Mouse (Mus musculus) kidney, postnatal 0 days (tissue): ENCODE data around the gene Slc27a3. TPM values are rescaled to one million over a fixed set of nuclear protein-coding genes. Genes with fewer than 3 reads are reported as not detected.

ENCODE experiments used
- ATAC-seq: fragments of 200-750 bp; cut with Nextera tagmentation; replicated peaks from 2 replicates; pipeline ENCODE4 v1.8.0; 2017; ENCODE audit warnings: low read depth, moderate number of reproducible peaks, moderate TSS enrichment, moderate library complexity; ENCODE audit not compliant: low FRiP score
- DNase-seq: peaks from one replicate; pipeline ENCODE4 v3.0.0-alpha.2; 2016; ENCODE audit warnings: low spot score
- H3K27ac ChIP-seq: fragments of 300-500 bp; sonication (generic); 2 replicates; pipeline ENCODE4 v1.5.1; 2014; ENCODE audit warnings: mild to moderate bottlenecking
- H3K27me3 ChIP-seq: fragments of 300-500 bp; sonication (generic); 2 replicates; pipeline ENCODE4 v1.6.1; 2014; ENCODE audit warnings: low read length, mixed read lengths; ENCODE audit not compliant: insufficient read depth
- H3K36me3 ChIP-seq: fragments of 300-500 bp; sonication (generic); 2 replicates; pipeline ENCODE4 v1.6.1; 2014; ENCODE audit warnings: low read length, mixed read lengths; ENCODE audit not compliant: insufficient read depth
- H3K4me1 ChIP-seq: fragments of 300-500 bp; sonication (generic); replicated peaks from 2 replicates; pipeline ENCODE4 v1.6.1; 2014; ENCODE audit warnings: antibody characterized with exemption, low read length, mixed read lengths; ENCODE audit not compliant: insufficient read depth
- H3K4me2 ChIP-seq: fragments of 300-500 bp; sonication (generic); 2 replicates; pipeline ENCODE4 v1.6.1; 2014; ENCODE audit warnings: mild to moderate bottlenecking, low read length, moderate library complexity, mixed read lengths
- H3K4me3 ChIP-seq: fragments of 300-500 bp; sonication (generic); replicated peaks from 2 replicates; pipeline ENCODE4 v1.5.1; 2014; ENCODE audit warnings: low read depth, low read length
- H3K9ac ChIP-seq: fragments of 300-500 bp; sonication (generic); 2 replicates; pipeline ENCODE4 v1.6.1; 2014; ENCODE audit warnings: low read depth, low read length
- H3K9me3 ChIP-seq: fragments of 300-500 bp; sonication (generic); replicated peaks from 2 replicates; pipeline ENCODE4 v1.6.1; 2016; ENCODE audit warnings: low read length, inconsistent platforms, mixed read lengths
- CTCF ChIP-seq: IDR thresholded peaks from 2 replicates; pipeline ENCODE4 v1.5.1; 2016; ENCODE audit warnings: antibody characterized with exemption, low read depth, mild to moderate bottlenecking, moderate library complexity
- WGBS: fragments of 180-500 bp; shearing (Covaris S2); extraction: QIAGEN DNeasy Blood & Tissue Kit; methylation state at CpG from one replicate; pipeline ENCODE4 v1.1.7; 2014; 5-methylcytosine and 5-hydroxymethylcytosine counted together
- polyA plus RNA-seq: library from polyadenylated mRNA; unstranded; fragments of >200 nt; fragmentation: Nextera tagmentation; extraction: Ambion mirVana; gene quantifications from 2 replicates; pipeline ENCODE4 v1.2.1, GENCODE M21; 2015

Gene Slc27a3
- polyA plus RNA-seq = 15.1 and 16.1 TPM in 2 replicates

DNA sequence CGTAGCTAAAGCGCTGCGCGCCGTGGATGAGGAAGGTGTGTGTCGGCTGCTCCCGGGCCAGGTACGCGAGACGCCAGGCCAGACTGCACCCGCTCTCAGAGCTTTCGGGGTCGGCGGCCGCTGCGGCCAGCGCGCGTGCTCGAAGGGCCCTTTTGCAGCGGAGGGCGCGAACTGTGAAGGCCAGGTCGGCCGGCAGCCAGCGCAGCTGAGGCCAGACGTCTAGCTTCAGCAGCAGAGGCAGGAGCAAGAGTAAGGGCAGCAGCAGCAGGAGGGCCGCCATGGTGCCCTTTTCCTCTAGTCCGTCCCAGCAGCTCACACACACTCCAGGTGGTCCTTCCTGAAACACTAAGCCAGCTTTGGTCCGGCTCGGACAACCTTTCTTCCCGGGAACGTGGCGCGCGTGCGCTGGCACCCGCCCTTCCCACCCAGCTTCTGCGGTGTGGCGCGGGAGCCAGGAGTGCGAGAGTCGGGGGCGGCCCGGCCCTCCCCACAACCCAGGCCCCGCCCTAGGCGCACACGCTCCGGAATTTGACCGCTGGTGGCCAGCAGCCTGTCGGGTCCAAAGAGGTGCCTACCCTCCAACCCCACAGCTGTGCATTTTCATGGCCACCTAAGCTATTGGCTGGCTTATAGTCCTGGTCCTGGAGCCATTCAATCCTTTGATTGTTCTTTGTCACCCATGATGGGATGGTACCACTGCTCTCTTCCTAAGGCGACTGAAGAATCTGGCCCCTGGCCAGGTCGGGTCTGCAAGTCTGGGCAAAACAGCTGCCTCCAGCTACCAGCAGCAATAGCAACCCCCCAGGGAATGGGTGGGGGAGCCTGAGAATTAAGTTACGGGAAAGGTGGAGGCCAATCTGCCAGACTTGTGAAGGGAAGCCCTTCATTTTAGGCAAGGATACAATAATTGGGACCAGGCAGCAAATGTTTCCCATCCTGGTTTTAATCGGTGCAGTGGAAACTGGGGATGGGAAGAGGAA, at the start of gene Slc27a3:
Slc27a3 (minus strand) TSS at position 428 of the 980 bp plus-strand sequence.
- WGBS = 1% methylated on average over 55 of the region's 55 CpGs
- no peaks in the 10 kb centered on the region for H3K27me3 ChIP-seq
- TF ChIP-seq CTCF = no peak
- peak within 1 kb of the TSS; percentile 78; the same call in 1 of the 2 replicates for H3K27ac ChIP-seq
- peak; percentile 50 for DNase-seq
- no peaks in the 10 kb centered on the region for H3K9me3 ChIP-seq
- H3K4me3 ChIP-seq = peak within 1 kb of the TSS; percentile 58
- H3K4me1 ChIP-seq = peaks cover 15% of the 10 kb centered on the region; the same call in 1 of the 2 replicates
- H3K36me3 ChIP-seq = peaks cover 39% of the 10 kb centered on the region
- peak within 1 kb of the TSS; percentile 99 for H3K4me2 ChIP-seq
- H3K9ac ChIP-seq = peak within 1 kb of the TSS; percentile 70
- ATAC-seq = peak; percentile 48

DNA sequence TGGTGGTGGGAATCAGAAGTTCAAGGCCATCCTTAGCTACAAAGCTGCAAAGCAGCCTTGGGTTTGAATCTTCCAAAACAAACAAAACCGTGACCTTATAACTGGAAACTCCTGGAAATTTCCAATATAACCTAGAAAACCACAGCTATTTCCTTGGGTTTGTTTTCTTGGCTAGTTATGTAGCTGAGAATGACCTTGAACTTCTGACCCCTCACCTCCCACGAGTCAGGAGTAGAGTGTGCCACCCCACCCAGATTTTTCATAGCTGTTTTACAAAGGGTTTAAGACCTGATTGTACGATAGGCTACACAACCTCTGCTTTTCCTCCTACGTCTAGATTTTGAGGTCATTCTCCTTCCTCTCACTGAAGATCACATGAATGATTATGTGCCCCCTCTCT, 47.4 kb upstream of the Slc27a3 start:
- WGBS = 47% methylated on average over 4 of the region's 4 CpGs
- H3K4me2 ChIP-seq = no peak overlapping the region
- no peaks in the 10 kb centered on the region for H3K9me3 ChIP-seq
- no peaks in the 10 kb centered on the region for H3K27me3 ChIP-seq
- TF ChIP-seq CTCF = no peak
- no peak overlapping the region for H3K4me3 ChIP-seq
- no peak overlapping the region for H3K9ac ChIP-seq
- H3K4me1 ChIP-seq = peaks cover 9% of the 10 kb centered on the region
- DNase-seq = no peak
- no peak for ATAC-seq
- H3K27ac ChIP-seq = no peak overlapping the region
- no peaks in the 10 kb centered on the region for H3K36me3 ChIP-seq

DNA sequence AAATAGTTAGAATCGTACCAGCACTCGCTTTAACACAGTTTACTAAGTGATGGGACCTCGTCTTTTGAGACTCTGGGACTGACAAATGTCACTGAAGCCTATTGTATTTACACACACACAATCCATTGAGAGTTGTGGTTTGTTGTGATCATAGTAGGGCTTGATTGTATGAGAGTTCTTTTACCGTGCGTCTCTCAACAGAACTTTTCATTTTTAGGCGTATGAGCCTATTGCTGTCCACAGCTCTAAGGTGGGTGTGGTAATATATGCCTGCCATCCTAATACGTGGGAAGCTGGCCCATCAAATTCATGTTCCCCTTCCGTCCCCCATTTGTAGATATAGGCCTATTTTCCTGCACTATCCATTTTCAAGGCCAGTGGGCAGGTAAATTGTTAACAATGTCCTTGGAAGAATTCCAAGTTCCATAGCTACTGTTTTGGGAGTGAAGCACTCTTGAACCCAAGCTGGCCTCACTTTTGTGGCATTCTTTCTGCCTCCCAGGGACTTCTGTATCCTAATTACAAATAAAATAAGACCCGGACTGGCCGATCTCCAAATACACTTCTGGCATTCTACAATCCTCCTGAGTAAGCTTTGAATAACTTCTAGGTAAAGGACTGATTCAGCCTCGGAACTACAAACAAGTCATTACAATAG, 44.5 kb upstream of the Slc27a3 start:
- no peaks in the 10 kb centered on the region for H3K27me3 ChIP-seq
- H3K27ac ChIP-seq = peak overlapping the region; percentile 100
- H3K4me3 ChIP-seq = peak overlapping the region; percentile 75
- TF ChIP-seq CTCF = no peak
- H3K9ac ChIP-seq = peak overlapping the region; percentile 95
- peak overlapping the region; percentile 98 for H3K4me2 ChIP-seq
- no peaks in the 10 kb centered on the region for H3K36me3 ChIP-seq
- whole genome bisulfite sequencing = 41% methylated on average over 11 of the region's 11 CpGs
- no peak for ATAC-seq
- peak; percentile 18 for DNase-seq
- H3K4me1 ChIP-seq = peaks cover 19% of the 10 kb centered on the region
- no peaks in the 10 kb centered on the region for H3K9me3 ChIP-seq

DNA sequence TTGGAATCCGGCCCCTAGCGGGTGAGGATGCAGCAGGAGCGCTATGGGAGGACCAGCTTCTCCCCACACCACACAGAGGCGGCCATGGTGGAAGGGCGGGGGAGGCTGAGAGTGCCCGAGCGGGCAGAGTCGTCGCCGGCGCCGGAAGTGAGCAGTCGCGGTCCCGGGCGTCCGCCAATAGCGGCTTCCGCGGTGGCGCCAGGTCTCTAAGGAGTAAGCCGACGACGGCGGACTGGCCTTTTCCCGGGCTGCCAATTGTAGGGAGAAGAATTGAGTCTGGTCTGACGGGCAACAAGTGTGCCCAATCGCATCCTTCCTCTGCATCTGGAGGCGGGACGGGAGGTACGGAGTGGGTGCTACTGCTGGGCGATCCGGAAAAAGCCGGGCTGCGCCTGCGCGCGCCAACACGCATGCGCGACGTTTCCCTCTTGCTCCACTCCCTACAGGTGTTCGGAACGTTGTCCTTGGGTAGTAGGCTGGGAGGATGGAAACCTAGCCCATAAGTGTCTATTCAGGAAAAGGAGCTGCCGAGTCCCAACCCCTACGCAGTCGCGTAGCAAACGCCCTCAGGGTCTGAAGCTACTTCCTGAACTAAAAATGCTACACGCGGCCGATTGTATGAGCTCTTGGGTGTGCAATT, 43.8 kb upstream of the Slc27a3 start, which contains the start of gene Ints3:
Ints3 (minus strand) TSS at position 242 of the 640 bp plus-strand sequence.
- peak; percentile 99 for ATAC-seq
- WGBS = under 1% methylated on average over 52 of the region's 52 CpGs
- Histone ChIP-seq H3K36me3 (no peaks in the 10 kb centered on the region), H3K9ac (peak within 1 kb of the TSS; percentile 95), H3K4me3 (peak within 1 kb of the TSS; percentile 75), H3K9me3 (no peaks in the 10 kb centered on the region), H3K27me3 (no peaks in the 10 kb centered on the region), H3K27ac (peak within 1 kb of the TSS; percentile 100), H3K4me2 (peak within 1 kb of the TSS; percentile 98), H3K4me1 (peaks cover 19% of the 10 kb centered on the region)
- 0 out of 2 replicates have a peak, but pooled peaks have one; percentile 1 for TF ChIP-seq CTCF
- DNase-seq = peak; percentile 99

DNA sequence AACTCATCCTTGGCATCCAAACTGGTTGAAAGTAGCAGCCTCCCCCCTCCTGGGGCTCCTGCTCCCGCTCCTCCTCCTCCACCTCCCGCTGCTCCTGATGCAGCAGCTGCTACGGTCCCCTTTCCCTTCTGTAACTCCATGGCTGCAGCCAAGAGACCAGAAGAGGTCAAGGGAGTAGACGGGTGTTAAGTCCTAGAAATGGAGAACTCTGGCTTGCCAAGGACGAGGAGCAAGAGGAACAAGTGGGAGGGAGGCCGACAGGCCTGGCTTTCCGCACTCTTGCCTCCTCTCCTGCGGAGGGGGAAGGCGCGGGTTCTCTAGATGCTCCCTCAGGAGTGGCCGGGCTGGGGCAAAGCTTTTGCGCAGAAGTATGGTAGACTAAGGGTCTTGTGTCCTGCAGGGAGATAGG, 43.1 kb upstream of the Slc27a3 start:
- no peaks in the 10 kb centered on the region for H3K9me3 ChIP-seq
- H3K4me3 ChIP-seq = peak overlapping the region; percentile 75
- H3K4me1 ChIP-seq = peaks cover 19% of the 10 kb centered on the region
- ATAC-seq (peak; percentile 11; the same call in 1 of the 2 replicates), DNase-seq (peak; percentile 70)
- TF ChIP-seq CTCF = no peak
- 1% methylated on average over 12 of the region's 12 CpGs for WGBS
- H3K9ac ChIP-seq = peak overlapping the region; percentile 95
- peak overlapping the region; percentile 98 for H3K4me2 ChIP-seq
- peak overlapping the region; percentile 100 for H3K27ac ChIP-seq
- no peaks in the 10 kb centered on the region for H3K36me3 ChIP-seq
- no peaks in the 10 kb centered on the region for H3K27me3 ChIP-seq

DNA sequence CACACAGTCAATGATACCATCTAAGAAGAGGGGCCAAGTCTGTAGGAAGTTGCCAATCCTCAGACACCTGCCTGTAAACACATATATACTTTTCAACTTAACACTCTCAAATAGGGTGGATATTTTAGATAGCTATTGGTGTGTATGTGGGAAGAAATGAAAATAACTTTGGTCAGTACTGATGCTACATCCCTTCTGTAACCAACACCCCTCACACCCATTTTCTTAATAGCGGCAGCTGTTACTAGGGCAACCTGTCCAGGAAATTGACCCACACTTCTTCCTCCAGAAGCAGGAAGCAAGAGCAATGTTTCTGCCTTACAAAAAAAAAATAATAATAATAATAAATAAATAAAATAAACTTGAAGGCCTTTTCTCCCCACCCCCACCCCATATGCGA, 42.6 kb upstream of the Slc27a3 start:
- Histone ChIP-seq H3K4me1 (peaks cover 19% of the 10 kb centered on the region), H3K9ac (peak overlapping the region; percentile 95), H3K4me3 (peak overlapping the region; percentile 75), H3K4me2 (peak overlapping the region; percentile 98), H3K27ac (peak overlapping the region; percentile 100; the same call in 1 of the 2 replicates), H3K36me3 (no peaks in the 10 kb centered on the region), H3K9me3 (no peaks in the 10 kb centered on the region), H3K27me3 (no peaks in the 10 kb centered on the region)
- WGBS = 4% methylated on average over 2 of the region's 2 CpGs
- ATAC-seq (no peak), DNase-seq (peak; percentile 32)
- TF ChIP-seq CTCF = no peak
